Mouse (Mus musculus): ENCODE measurements around the gene Smpdl3b. TPM values are rescaled to one million over a fixed set of nuclear protein-coding genes. Genes with fewer than 3 reads are reported as not detected.
"Not testable (repeated sequence)": the region's sequence is repeated elsewhere in the genome, so short reads cannot be mapped to it uniquely, and the experiment has no call there.

Smpdl3b gene
- total RNA-seq (2017) = 0.19 and 0.74 TPM in 2 replicates

GRCm38 (mm10) chr4:132756974-132757373 lies at the start of gene Smpdl3b:
TSS of gene Smpdl3b (minus strand) at chr4:132757252.
- ATAC-seq (replicated peaks in 1 of 2; ENCODE audit: insufficient read depth in 1 of 2, low FRiP score in 2 of 2, low TSS enrichment in 1 of 2, low read depth in 1 of 2, poor library complexity in 2 of 2, severe bottlenecking in 2 of 2) = peak; percentile 80 to 82

GRCm38 (mm10) chr4:132806620-132807191 lies 49.7 kb upstream of the Smpdl3b start:
- no peak for ATAC-seq (replicated peaks in 1 of 2; ENCODE audit: insufficient read depth in 1 of 2, low FRiP score in 2 of 2, low TSS enrichment in 1 of 2, low read depth in 1 of 2, poor library complexity in 2 of 2, severe bottlenecking in 2 of 2)

- no peak for ATAC-seq (replicated peaks in 1 of 2; ENCODE audit: insufficient read depth in 1 of 2, low FRiP score in 2 of 2, low TSS enrichment in 1 of 2, low read depth in 1 of 2, poor library complexity in 2 of 2, severe bottlenecking in 2 of 2)
These were observed 48.6 kb upstream of the Smpdl3b start for GRCm38 (mm10) chr4:132805599-132806197.

GRCm38 (mm10) chr4:132805146-132805545 lies 48.1 kb upstream of the Smpdl3b start:
- no peak for ATAC-seq (replicated peaks in 1 of 2; ENCODE audit: insufficient read depth in 1 of 2, low FRiP score in 2 of 2, low TSS enrichment in 1 of 2, low read depth in 1 of 2, poor library complexity in 2 of 2, severe bottlenecking in 2 of 2)

- ATAC-seq (replicated peaks in 1 of 2; ENCODE audit: insufficient read depth in 1 of 2, low FRiP score in 2 of 2, low TSS enrichment in 1 of 2, low read depth in 1 of 2, poor library complexity in 2 of 2, severe bottlenecking in 2 of 2) = peak in 1 of 2 experiments; percentile 35; a peak in 1 of 4 replicates
These were observed 47.3 kb upstream of the Smpdl3b start for GRCm38 (mm10) chr4:132804331-132804730.

- no peak for ATAC-seq (replicated peaks in 1 of 2; ENCODE audit: insufficient read depth in 1 of 2, low FRiP score in 2 of 2, low TSS enrichment in 1 of 2, low read depth in 1 of 2, poor library complexity in 2 of 2, severe bottlenecking in 2 of 2)
These were observed 46.8 kb upstream of the Smpdl3b start for GRCm38 (mm10) chr4:132803876-132804275.

GRCm38 (mm10) chr4:132803212-132803611 lies 46.2 kb upstream of the Smpdl3b start:
- no peak for ATAC-seq (replicated peaks in 1 of 2; ENCODE audit: insufficient read depth in 1 of 2, low FRiP score in 2 of 2, low TSS enrichment in 1 of 2, low read depth in 1 of 2, poor library complexity in 2 of 2, severe bottlenecking in 2 of 2)

- peak; percentile 48 to 69; a peak in 3 of 4 replicates for ATAC-seq (replicated peaks in 1 of 2; ENCODE audit: insufficient read depth in 1 of 2, low FRiP score in 2 of 2, low TSS enrichment in 1 of 2, low read depth in 1 of 2, poor library complexity in 2 of 2, severe bottlenecking in 2 of 2)
These were observed 45.2 kb upstream of the Smpdl3b start for GRCm38 (mm10) chr4:132802171-132802637.

- 0 out of 4 replicates have a peak, but pooled peaks of 1 of the 2 experiments have one; percentile 2 for ATAC-seq (replicated peaks in 1 of 2; ENCODE audit: insufficient read depth in 1 of 2, low FRiP score in 2 of 2, low TSS enrichment in 1 of 2, low read depth in 1 of 2, poor library complexity in 2 of 2, severe bottlenecking in 2 of 2)
These were observed 44.4 kb upstream of the Smpdl3b start for GRCm38 (mm10) chr4:132801176-132802077.

GRCm38 (mm10) chr4:132799845-132800244 lies 42.8 kb upstream of the Smpdl3b start:
- no peak for ATAC-seq (replicated peaks in 1 of 2; ENCODE audit: insufficient read depth in 1 of 2, low FRiP score in 2 of 2, low TSS enrichment in 1 of 2, low read depth in 1 of 2, poor library complexity in 2 of 2, severe bottlenecking in 2 of 2)

- not testable (repeated sequence) for ATAC-seq (replicated peaks in 1 of 2; ENCODE audit: insufficient read depth in 1 of 2, low FRiP score in 2 of 2, low TSS enrichment in 1 of 2, low read depth in 1 of 2, poor library complexity in 2 of 2, severe bottlenecking in 2 of 2)
These were observed 41.6 kb upstream of the Smpdl3b start for GRCm38 (mm10) chr4:132798666-132799065.

- ATAC-seq (replicated peaks in 1 of 2; ENCODE audit: insufficient read depth in 1 of 2, low FRiP score in 2 of 2, low TSS enrichment in 1 of 2, low read depth in 1 of 2, poor library complexity in 2 of 2, severe bottlenecking in 2 of 2) = no peak
These were observed 41.0 kb upstream of the Smpdl3b start for GRCm38 (mm10) chr4:132798028-132798427.

- no peak for ATAC-seq (replicated peaks in 1 of 2; ENCODE audit: insufficient read depth in 1 of 2, low FRiP score in 2 of 2, low TSS enrichment in 1 of 2, low read depth in 1 of 2, poor library complexity in 2 of 2, severe bottlenecking in 2 of 2)
These were observed 40.4 kb upstream of the Smpdl3b start for GRCm38 (mm10) chr4:132797461-132797860.

GRCm38 (mm10) chr4:132796196-132796886 lies 39.3 kb upstream of the Smpdl3b start, which contains the start of gene Themis2:
TSS of gene Themis2 (minus strand) at chr4:132796387.
- ATAC-seq (replicated peaks in 1 of 2; ENCODE audit: insufficient read depth in 1 of 2, low FRiP score in 2 of 2, low TSS enrichment in 1 of 2, low read depth in 1 of 2, poor library complexity in 2 of 2, severe bottlenecking in 2 of 2) = peak; percentile 74 to 77

- no peak for ATAC-seq (replicated peaks in 1 of 2; ENCODE audit: insufficient read depth in 1 of 2, low FRiP score in 2 of 2, low TSS enrichment in 1 of 2, low read depth in 1 of 2, poor library complexity in 2 of 2, severe bottlenecking in 2 of 2)
These were observed 38.1 kb upstream of the Smpdl3b start for GRCm38 (mm10) chr4:132795171-132795570.

- ATAC-seq (replicated peaks in 1 of 2; ENCODE audit: insufficient read depth in 1 of 2, low FRiP score in 2 of 2, low TSS enrichment in 1 of 2, low read depth in 1 of 2, poor library complexity in 2 of 2, severe bottlenecking in 2 of 2) = peak in 1 of 2 experiments; percentile 62; a peak in 1 of 4 replicates
These were observed 37.7 kb upstream of the Smpdl3b start for GRCm38 (mm10) chr4:132794760-132795159.

GRCm38 (mm10) chr4:132794028-132794427 lies 37.0 kb upstream of the Smpdl3b start:
- ATAC-seq (replicated peaks in 1 of 2; ENCODE audit: insufficient read depth in 1 of 2, low FRiP score in 2 of 2, low TSS enrichment in 1 of 2, low read depth in 1 of 2, poor library complexity in 2 of 2, severe bottlenecking in 2 of 2) = peak; percentile 30 to 60; a peak in 2 of 4 replicates

Data from hematopoietic stem cell, adult 5-6 weeks (primary cell).